Mouse (Mus musculus): Measurements from ENCODE around the gene Slk. TPM values are rescaled to one million over a fixed set of nuclear protein-coding genes. Genes with fewer than 3 reads are reported as not detected.

Gene Slk
- total and polyA plus RNA-seq, 3 experiments, result 21.1 to 33.6 (median 25.5) TPM

DNA sequence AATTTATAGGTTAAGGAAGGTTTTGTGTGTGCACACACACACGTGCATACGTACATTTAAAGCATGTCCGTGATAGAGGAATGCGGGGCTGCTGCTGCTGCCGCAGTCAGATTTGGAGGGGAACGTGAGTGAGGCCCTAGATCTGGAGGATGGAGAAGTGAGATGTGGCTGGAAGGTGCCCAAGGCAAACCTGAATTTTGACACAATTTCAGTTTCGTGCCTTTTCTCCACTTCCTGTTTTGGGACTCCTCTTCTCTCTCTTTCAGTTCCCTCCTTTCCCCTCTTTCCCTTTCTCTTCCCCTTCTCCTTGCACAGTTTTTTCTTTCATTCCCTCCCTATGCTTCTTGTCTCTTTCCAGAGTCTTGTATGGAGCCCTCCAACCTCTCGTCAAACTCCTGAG is 42.0 kb downstream of the Slk start:
- Histone ChIP-seq H3K4me3 (replicated peaks in 1 of 3; ENCODE audit: low read depth in 2 of 3, low read length in 2 of 3, poor library complexity in 1 of 3) (no peak overlapping the region), H3K27me3 (replicated peaks) (no peaks in the 10 kb centered on the region), H3K9me3 (replicated peaks; ENCODE audit: low read length) (no peaks in the 10 kb centered on the region), H3K27ac (ENCODE audit: insufficient read depth, low read depth) (0 out of 2 replicates have a peak overlapping the region, but pooled peaks have one; percentile 46), H3K9ac (ENCODE audit: insufficient read depth, low read depth) (no peak overlapping the region), H3K4me2 (ENCODE audit: insufficient read depth, low read depth, poor library complexity, severe bottlenecking) (0 out of 2 replicates have a peak overlapping the region, but pooled peaks have one; percentile 22), H3K36me3 (replicated peaks in 1 of 2; ENCODE audit: control insufficient read depth in 1 of 2, insufficient read depth in 1 of 2, low read length in 1 of 2) (peaks cover 26 to 82% of the 10 kb centered on the region in 2 experiments), H3K4me1 (ENCODE audit: control insufficient read depth in 1 of 2, insufficient read depth in 2 of 2) (peaks cover 9 to 28% of the 10 kb centered on the region in 2 experiments; a peak in 3 of 4 replicates), H3K79me2 (replicated peaks; ENCODE audit: control insufficient read depth, extremely low read depth, insufficient read depth, poor library complexity, severe bottlenecking) (no peaks in the 10 kb centered on the region)
- in situ Hi-C loops (cut with MboI; ENCODE audit: low pct_ligation_motif_present, low pct_unique_long_range_greater_than_20kb, low sequenced_read_pairs), result no loop called here
- TF ChIP-seq IRF4 (IDR thresholded peaks at IDR 0.05; ENCODE audit: low read depth, low read length), result peak; percentile 80
- TF ChIP-seq ETS1 (conservative IDR thresholded peaks at IDR 0.05; ENCODE audit: low read depth, low read length), result 0 out of 2 replicates have a peak, but pooled peaks have one; percentile 22
- peak; percentile 90 for TF ChIP-seq BHLHE40 (IDR thresholded peaks at IDR 0.05; ENCODE audit: low read depth, low read length)
- no peak for TF ChIP-seq ELF1 (IDR thresholded peaks at IDR 0.05; ENCODE audit: low read depth, low read length)
- TF ChIP-seq EP300 (IDR thresholded peaks at IDR 0.05; ENCODE audit: low read length), result peak; percentile 91
- DNase-seq (ENCODE audit: extremely low read depth), result peak; percentile 31
- dilution Hi-C loops (cut with MboI; ENCODE audit: extremely low pct_ligation_motif_present, extremely low pct_unique_long_range_greater_than_20kb, low sequenced_read_pairs), result no loop called here

DNA sequence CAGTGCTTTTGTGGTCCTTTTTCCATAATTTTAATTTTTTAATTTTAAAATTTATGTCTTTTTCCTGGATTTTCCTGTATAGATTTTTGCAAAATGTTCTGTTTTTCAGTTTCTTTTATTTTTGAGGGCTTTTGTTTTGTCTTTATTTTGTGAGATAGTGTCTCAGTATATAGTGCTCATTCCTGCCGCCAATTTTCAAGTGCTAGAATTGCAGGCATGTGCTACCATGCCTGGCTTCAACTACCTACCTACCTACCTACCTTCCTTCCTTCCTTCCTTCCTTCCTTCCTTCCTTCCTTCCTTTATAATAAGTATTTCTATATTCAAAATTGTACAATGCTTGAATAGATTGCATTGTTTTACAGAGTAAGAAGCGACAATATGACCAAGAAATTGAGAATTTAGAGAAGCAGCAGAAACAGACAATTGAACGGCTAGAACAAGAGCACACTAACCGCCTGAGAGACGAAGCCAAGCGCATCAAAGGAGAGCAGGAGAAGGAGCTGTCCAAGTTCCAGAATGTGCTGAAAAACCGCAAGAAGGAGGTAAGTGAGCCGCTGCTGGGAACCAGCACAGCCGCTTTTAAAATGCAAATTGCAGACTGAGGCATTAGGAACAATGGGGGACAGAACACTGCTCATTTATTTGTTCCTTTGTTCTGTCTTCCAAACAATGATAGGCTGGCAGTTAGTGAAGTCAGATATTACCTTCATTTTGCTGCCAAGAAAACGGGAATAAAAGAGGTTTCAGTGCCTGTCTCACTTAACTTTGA is 45.6 kb downstream of the Slk start:
- Histone ChIP-seq H3K9ac (ENCODE audit: insufficient read depth, low read depth) (no peak overlapping the region), H3K4me2 (ENCODE audit: insufficient read depth, low read depth, poor library complexity, severe bottlenecking) (no peak overlapping the region), H3K4me1 (ENCODE audit: control insufficient read depth in 1 of 2, insufficient read depth in 2 of 2) (peaks cover 9 to 27% of the 10 kb centered on the region in 2 experiments; a peak in 3 of 4 replicates), H3K79me2 (replicated peaks; ENCODE audit: control insufficient read depth, extremely low read depth, insufficient read depth, poor library complexity, severe bottlenecking) (0 out of 2 replicates have a peak, but pooled peaks cover 2% of the 10 kb centered on the region), H3K27ac (ENCODE audit: insufficient read depth, low read depth) (no peak overlapping the region), H3K36me3 (replicated peaks in 1 of 2; ENCODE audit: control insufficient read depth in 1 of 2, insufficient read depth in 1 of 2, low read length in 1 of 2) (peaks cover 27 to 69% of the 10 kb centered on the region in 2 experiments), H3K27me3 (replicated peaks) (no peaks in the 10 kb centered on the region), H3K4me3 (replicated peaks in 1 of 3; ENCODE audit: low read depth in 2 of 3, low read length in 2 of 3, poor library complexity in 1 of 3) (no peak overlapping the region), H3K9me3 (replicated peaks; ENCODE audit: low read length) (no peaks in the 10 kb centered on the region)
- TF ChIP-seq MAZ (IDR thresholded peaks at IDR 0.05; ENCODE audit: low read depth, low read length) (no peak), ZNF384 (IDR thresholded peaks at IDR 0.05; ENCODE audit: low read depth, low read length) (no peak), MAX (IDR thresholded peaks at IDR 0.05; ENCODE audit: low read length) (no peak), MEF2A (IDR thresholded peaks at IDR 0.05; ENCODE audit: borderline replicate concordance, low read depth, low read length) (no peak), GABPA (IDR thresholded peaks at IDR 0.05; ENCODE audit: insufficient replicate concordance, low read depth, low read length) (no peak), NELFE (IDR thresholded peaks at IDR 0.05; ENCODE audit: low read depth, low read length) (no peak), TCF12 (IDR thresholded peaks at IDR 0.05; ENCODE audit: low read depth, low read length) (no peak), SMC3 (IDR thresholded peaks at IDR 0.05; ENCODE audit: low read depth, low read length) (no peak)
- no peak for DNase-seq (ENCODE audit: extremely low read depth)
- in situ Hi-C loops (cut with MboI; ENCODE audit: low pct_ligation_motif_present, low pct_unique_long_range_greater_than_20kb, low sequenced_read_pairs) (no loop called here), dilution Hi-C loops (cut with MboI; ENCODE audit: extremely low pct_ligation_motif_present, extremely low pct_unique_long_range_greater_than_20kb, low sequenced_read_pairs) (no loop called here)

All from CH12.LX (cell line).